Mouse (Mus musculus) midbrain, postnatal 0 days (tissue): ENCODE data around the gene Guca1b. TPM values are rescaled to one million over a fixed set of nuclear protein-coding genes. Genes with fewer than 3 reads are reported as not detected.
"Not testable (repeated sequence)": the region's sequence is repeated elsewhere in the genome, so short reads cannot be mapped to it uniquely, and the experiment has no call there.

Experiments
- ATAC-seq: fragments of 200-750 bp; cut with Nextera tagmentation; 2 replicates; pipeline ENCODE4 v1.8.0; 2017; ENCODE audit warnings: moderate number of reproducible peaks, mild to moderate bottlenecking, moderate TSS enrichment, moderate library complexity; ENCODE audit not compliant: low FRiP score
- DNase-seq: peaks from one replicate; pipeline ENCODE4 v3.0.0-alpha.2; 2015; ENCODE audit warnings: low spot score
- H3K27ac ChIP-seq: fragments of 300-500 bp; sonication (generic); 2 replicates; pipeline ENCODE4 v1.5.1; 2014; ENCODE audit warnings: low read depth, mild to moderate bottlenecking, low read length, mixed read lengths
- H3K27me3 ChIP-seq: fragments of 300-500 bp; sonication (generic); 2 replicates; pipeline ENCODE4 v1.6.1; 2014; ENCODE audit warnings: low read length, control low read depth, mixed read lengths; ENCODE audit not compliant: insufficient read depth
- H3K36me3 ChIP-seq: fragments of 300-500 bp; sonication (generic); 2 replicates; pipeline ENCODE4 v1.6.1; 2014; ENCODE audit warnings: low read length, control low read depth, mixed read lengths; ENCODE audit not compliant: insufficient read depth
- H3K4me1 ChIP-seq: fragments of 300-500 bp; sonication (generic); 2 replicates; pipeline ENCODE4 v1.6.1; 2014; ENCODE audit warnings: mild to moderate bottlenecking, control low read depth, antibody characterized with exemption, low read length, mixed read lengths; ENCODE audit not compliant: insufficient read depth
- H3K4me2 ChIP-seq: fragments of 300-500 bp; sonication (generic); 2 replicates; pipeline ENCODE4 v1.6.1; 2014; ENCODE audit warnings: low read depth, mild to moderate bottlenecking, low read length, mixed read lengths; ENCODE audit not compliant: poor library complexity, severe bottlenecking
- H3K4me3 ChIP-seq: fragments of 300-500 bp; sonication (generic); 2 replicates; pipeline ENCODE4 v1.5.1; 2014; ENCODE audit warnings: low read depth, mild to moderate bottlenecking, low read length, moderate library complexity
- H3K9ac ChIP-seq: fragments of 300-500 bp; sonication (generic); replicated peaks from 2 replicates; pipeline ENCODE4 v1.6.1; 2014; ENCODE audit warnings: mild to moderate bottlenecking, low read length, moderate library complexity, mixed read lengths; ENCODE audit not compliant: poor library complexity, severe bottlenecking
- H3K9me3 ChIP-seq: fragments of 300-500 bp; sonication (generic); 2 replicates; pipeline ENCODE4 v1.6.1; 2016; ENCODE audit warnings: low read length, control low read depth
- CTCF ChIP-seq: IDR thresholded peaks from 2 replicates; pipeline ENCODE4 v1.5.1; 2016; ENCODE audit warnings: antibody characterized with exemption, mild to moderate bottlenecking
- WGBS: fragments of 180-500 bp; shearing (Covaris S2); extraction: QIAGEN DNeasy Blood & Tissue Kit; methylation state at CpG from one replicate; pipeline ENCODE4 v1.1.7; 2014; 5-methylcytosine and 5-hydroxymethylcytosine counted together
- polyA plus RNA-seq: library from polyadenylated mRNA; unstranded; fragments of >200 nt; fragmentation: Nextera tagmentation; extraction: Ambion mirVana; gene quantifications from 2 replicates; pipeline ENCODE4 v1.2.1, GENCODE M21; 2015
- total RNA-seq: library from RNA; depleted of rRNA; stranded (reverse); fragments of >200 nt; gene quantifications from 2 replicates; pipeline ENCODE4 v1.2.3, GENCODE M21; 2014

The Guca1b gene
- total and polyA plus RNA-seq, 2 experiments from 2014 or later, result 0.31 TPM; not detected in 1

DNA sequence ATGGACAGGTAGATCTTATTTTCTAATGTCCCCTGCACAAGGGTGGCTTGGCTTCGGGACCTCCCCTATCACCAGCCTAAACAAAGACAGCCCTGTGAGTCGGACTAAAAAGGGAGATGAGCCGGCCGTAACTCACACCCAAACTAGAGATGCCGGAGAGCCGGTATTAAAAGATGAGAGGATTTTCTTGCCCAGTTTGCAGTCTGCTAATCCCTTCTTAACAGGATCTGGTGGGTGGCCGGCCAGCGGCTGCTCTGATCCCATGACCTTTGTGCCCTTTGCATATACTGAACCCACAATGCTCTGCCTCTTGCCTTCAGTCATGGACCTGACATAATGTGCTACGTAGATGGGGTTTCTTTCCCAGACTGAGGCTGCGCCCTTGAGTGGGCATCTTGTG, 15.3 kb downstream of the Guca1b start, which contains the start of gene Guca1a:
Gene Guca1a (minus strand): TSS at position 134 of the 400 bp plus-strand sequence.
- DNase-seq (no peak), ATAC-seq (no peak)
- H3K4me3 ChIP-seq, result no peak within 1 kb of the TSS
- H3K4me1 ChIP-seq, result no peaks in the 10 kb centered on the region
- peaks cover 8% of the 10 kb centered on the region; the same call in 1 of the 2 replicates for H3K27me3 ChIP-seq
- H3K4me2 ChIP-seq, result no peak within 1 kb of the TSS
- H3K9me3 ChIP-seq, result no peaks in the 10 kb centered on the region
- no peaks in the 10 kb centered on the region for H3K36me3 ChIP-seq
- TF ChIP-seq CTCF, result no peak
- 10% methylated on average over 10 of the region's 10 CpGs for WGBS
- no peak within 1 kb of the TSS for H3K9ac ChIP-seq
- no peak within 1 kb of the TSS for H3K27ac ChIP-seq

DNA sequence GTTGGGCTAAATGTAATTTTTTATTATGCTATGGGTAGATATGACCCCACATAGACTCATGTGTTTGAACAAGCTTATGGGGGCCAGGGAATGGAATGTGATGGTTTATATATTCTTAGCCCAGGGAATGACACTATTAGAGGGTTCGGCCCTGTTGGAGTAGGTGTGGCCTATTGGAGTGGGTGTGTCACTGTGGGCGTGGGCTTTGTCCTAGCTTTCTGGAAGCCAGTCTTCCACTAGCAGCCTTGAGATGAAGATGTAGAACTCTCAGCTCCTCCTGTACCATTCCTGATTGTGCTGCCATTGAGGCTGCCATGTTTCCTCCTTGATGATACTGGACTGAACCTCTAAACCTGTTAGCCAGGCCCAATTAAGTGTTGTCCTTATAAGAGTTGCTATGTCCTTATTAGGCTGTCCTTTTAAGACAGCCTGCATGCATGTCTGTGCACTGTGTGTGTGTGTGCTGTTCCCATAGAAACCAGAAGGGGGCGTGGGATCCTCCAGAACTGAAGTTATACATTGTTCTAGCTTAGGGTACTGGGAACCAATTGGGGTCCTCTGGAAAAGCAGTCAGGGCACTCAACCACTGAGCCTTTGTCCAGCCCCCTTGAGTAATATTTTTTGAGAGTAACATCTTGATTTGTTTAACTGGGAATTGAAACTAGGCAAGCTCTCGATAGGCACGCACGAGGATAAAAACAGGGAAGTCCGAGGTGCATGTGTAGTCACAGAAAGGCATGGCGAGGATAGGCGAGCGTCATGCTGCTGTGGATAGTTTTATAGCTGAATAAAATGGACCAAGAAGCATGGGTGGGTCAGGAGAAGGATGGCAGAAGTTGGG, 22.7 kb downstream of the Guca1b start:
- Histone ChIP-seq H3K36me3 (no peaks in the 10 kb centered on the region), H3K9ac (no peak overlapping the region), H3K27ac (no peak overlapping the region), H3K4me1 (no peaks in the 10 kb centered on the region), H3K9me3 (no peaks in the 10 kb centered on the region), H3K27me3 (peaks cover 18% of the 10 kb centered on the region), H3K4me2 (no peak overlapping the region), H3K4me3 (no peak overlapping the region)
- ATAC-seq (no peak), DNase-seq (no peak)
- no peak for TF ChIP-seq CTCF
- WGBS, result 70% methylated on average over 10 of the region's 10 CpGs

DNA sequence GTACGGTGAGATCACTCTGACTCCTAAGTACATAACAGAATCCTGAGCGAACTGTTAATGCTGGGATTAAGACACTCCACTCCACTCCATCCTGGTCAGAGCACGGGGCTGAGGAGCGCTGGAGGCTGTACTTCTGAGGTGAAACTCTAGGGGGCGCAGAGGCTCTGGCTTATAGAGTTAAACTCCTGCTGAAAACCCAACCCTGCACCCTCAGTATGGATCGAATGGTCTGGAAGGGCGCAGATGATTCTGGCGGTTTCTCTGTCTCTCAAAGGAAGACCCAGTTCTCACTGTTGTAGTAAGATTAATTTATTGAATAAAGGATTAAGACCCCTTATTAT, 23.3 kb downstream of the Guca1b start:
- Histone ChIP-seq H3K4me1 (no peaks in the 10 kb centered on the region), H3K4me3 (no peak overlapping the region), H3K27me3 (peaks cover 18% of the 10 kb centered on the region), H3K4me2 (no peak overlapping the region), H3K36me3 (no peaks in the 10 kb centered on the region), H3K9ac (no peak overlapping the region), H3K27ac (no peak overlapping the region), H3K9me3 (no peaks in the 10 kb centered on the region)
- DNase-seq, result peak; percentile 51
- ATAC-seq, result no peak
- peak; percentile 65 for TF ChIP-seq CTCF
- 29% methylated on average over 8 of the region's 8 CpGs for WGBS

DNA sequence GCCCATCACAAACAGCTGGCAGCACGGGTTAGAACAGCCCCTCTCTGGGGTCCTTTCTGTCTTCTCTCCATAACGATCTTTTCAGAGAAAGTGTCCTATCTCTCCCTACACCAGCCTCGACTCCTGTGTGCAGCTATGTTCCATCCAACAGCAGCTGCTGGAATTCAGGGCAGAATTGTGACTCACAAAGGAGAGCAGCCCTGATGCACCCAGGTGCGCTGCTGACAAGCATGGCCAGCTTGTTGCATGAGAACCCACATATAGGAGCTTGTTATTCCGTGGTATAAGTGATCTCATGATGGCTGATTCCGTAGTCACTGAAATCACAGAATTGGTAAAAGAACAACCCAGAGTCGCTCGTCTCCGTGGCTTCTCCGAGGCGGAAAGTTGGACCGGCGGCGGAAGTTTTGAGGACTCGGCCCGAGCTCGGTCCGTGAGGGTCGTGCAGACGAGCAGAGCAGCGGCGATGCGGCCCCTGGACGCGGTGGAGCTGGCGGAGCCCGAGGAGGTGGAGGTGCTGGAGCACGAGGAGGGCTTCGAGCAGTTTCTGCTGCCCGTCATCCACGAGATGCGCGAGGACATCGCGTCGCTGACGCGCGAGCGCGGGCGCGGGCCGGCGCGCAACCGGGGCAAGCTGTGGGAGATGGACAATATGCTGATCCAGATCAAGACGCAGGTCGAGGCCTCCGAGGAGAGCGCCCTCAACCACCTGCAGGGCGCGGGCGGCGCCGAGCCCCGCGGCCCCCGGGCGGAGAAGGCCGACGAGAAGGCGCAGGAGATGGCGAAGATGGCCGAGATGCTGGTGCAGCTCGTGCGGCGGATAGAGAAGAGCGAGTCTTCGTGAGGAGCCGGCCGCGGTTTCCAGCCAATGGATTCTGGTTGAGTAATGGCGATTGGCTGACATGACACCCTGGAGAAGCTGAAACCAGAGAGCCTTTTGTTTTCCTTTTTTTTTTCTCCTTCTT, 25.0 kb downstream of the Guca1b start:
- peak; percentile 65 for ATAC-seq
- peak overlapping the region; percentile 31 for H3K4me3 ChIP-seq
- not testable (repeated sequence) for DNase-seq, H3K36me3 ChIP-seq, H3K4me1 ChIP-seq, H3K9me3 ChIP-seq
- peak overlapping the region; percentile 51 for H3K4me2 ChIP-seq
- 2% methylated on average over 74 of the region's 74 CpGs for WGBS
- H3K27me3 ChIP-seq, result peaks cover 18% of the 10 kb centered on the region
- H3K27ac ChIP-seq, result peak overlapping the region; percentile 26; the same call in 1 of the 2 replicates
- peak overlapping the region; percentile 42 for H3K9ac ChIP-seq

DNA sequence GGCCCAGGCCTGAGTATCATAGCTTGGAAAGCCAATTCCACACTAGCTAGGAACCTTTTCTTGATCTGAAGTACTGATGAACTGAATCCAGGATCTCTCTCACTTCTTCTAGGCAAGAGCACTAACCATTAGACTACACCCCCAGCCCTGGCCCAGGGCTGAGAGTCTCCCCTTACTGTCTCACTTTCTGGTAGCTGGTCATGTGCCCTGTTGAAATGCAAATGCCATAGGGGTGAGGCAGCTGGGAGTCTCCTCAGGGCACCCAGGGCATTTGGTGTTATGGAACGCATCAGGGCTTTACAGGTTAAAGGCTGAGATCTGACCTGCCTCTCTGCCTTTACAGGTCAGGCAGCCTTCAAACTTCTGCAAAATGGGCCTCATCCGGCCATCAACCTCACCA, 35.0 kb downstream of the Guca1b start:
- Histone ChIP-seq H3K9ac (no peak overlapping the region), H3K4me1 (no peaks in the 10 kb centered on the region), H3K9me3 (no peaks in the 10 kb centered on the region), H3K4me2 (no peak overlapping the region), H3K36me3 (no peaks in the 10 kb centered on the region), H3K4me3 (no peak overlapping the region), H3K27me3 (no peaks in the 10 kb centered on the region), H3K27ac (no peak overlapping the region)
- TF ChIP-seq CTCF, result no peak
- DNase-seq (no peak), ATAC-seq (no peak)
- 92% methylated on average over 2 of the region's 2 CpGs for WGBS

- DNase-seq, result no peak
- no peak for TF ChIP-seq CTCF
- Histone ChIP-seq H3K4me2 (no peak overlapping the region), H3K36me3 (no peaks in the 10 kb centered on the region), H3K4me1 (no peaks in the 10 kb centered on the region), H3K27me3 (no peaks in the 10 kb centered on the region), H3K9me3 (no peaks in the 10 kb centered on the region), H3K9ac (no peak overlapping the region), H3K4me3 (no peak overlapping the region), H3K27ac (no peak overlapping the region)
- no peak for ATAC-seq
- WGBS, result 82% methylated on average over 3 of the region's 3 CpGs
Observed at GRCm38 (mm10) chr17:47421566-47421965, 36.4 kb downstream of the Guca1b start.

DNA sequence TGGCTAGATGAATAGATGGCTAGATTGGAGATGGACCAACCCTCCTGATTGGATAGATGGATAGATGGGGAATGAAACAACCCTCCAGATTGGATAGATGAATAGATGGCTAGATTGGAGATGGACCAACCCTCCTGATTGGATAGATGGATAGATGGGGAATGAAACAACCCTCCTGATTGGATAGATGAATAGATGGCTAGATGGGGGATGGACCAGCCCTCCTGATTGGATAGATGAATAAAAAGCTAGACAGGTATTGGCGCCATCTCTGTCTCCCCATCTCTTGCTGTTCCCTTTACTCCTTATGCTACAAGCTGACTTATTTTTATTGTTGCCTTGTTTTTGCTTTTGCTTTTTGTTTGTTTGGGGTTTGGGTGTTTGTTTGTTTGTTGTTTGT, 37.4 kb downstream of the Guca1b start:
- not testable (repeated sequence) for ATAC-seq, H3K36me3 ChIP-seq, H3K9me3 ChIP-seq, H3K4me1 ChIP-seq, H3K4me2 ChIP-seq, DNase-seq, H3K27ac ChIP-seq, H3K27me3 ChIP-seq, H3K9ac ChIP-seq, H3K4me3 ChIP-seq
- 95% methylated on average over 1 of the region's 1 CpGs for WGBS
